Mouse (Mus musculus) hindbrain, postnatal 0 days (tissue): ENCODE data around the gene Aqr. TPM values are rescaled to one million over a fixed set of nuclear protein-coding genes. Genes with fewer than 3 reads are reported as not detected.

Experiments used
- ATAC-seq: fragments of 200-750 bp; cut with Nextera tagmentation; 2 replicates; pipeline ENCODE4 v1.8.0; 2017; ENCODE audit warnings: mild to moderate bottlenecking, moderate TSS enrichment, moderate library complexity
- DNase-seq: peaks from one replicate; pipeline ENCODE4 v3.0.0-alpha.2; 2015; ENCODE audit warnings: low spot score
- H3K27ac ChIP-seq: fragments of 300-500 bp; sonication (generic); 2 replicates; pipeline ENCODE4 v1.5.1; 2014; ENCODE audit warnings: mild to moderate bottlenecking
- H3K27me3 ChIP-seq: fragments of 300-500 bp; sonication (generic); 2 replicates; pipeline ENCODE4 v1.6.1; 2014; ENCODE audit warnings: low read length, mixed read lengths; ENCODE audit not compliant: insufficient read depth
- H3K36me3 ChIP-seq: fragments of 300-500 bp; sonication (generic); 2 replicates; pipeline ENCODE4 v1.6.1; 2014; ENCODE audit warnings: low read length, mixed read lengths; ENCODE audit not compliant: insufficient read depth
- H3K4me1 ChIP-seq: fragments of 300-500 bp; sonication (generic); 2 replicates; pipeline ENCODE4 v1.6.1; 2014; ENCODE audit warnings: antibody characterized with exemption, low read length, mixed read lengths; ENCODE audit not compliant: insufficient read depth
- H3K4me2 ChIP-seq: fragments of 300-500 bp; sonication (generic); 2 replicates; pipeline ENCODE4 v1.6.1; 2014; ENCODE audit warnings: low read depth, mild to moderate bottlenecking, low read length, moderate library complexity, mixed read lengths
- H3K4me3 ChIP-seq: fragments of 300-500 bp; sonication (generic); 2 replicates; pipeline ENCODE4 v1.5.1; 2014; ENCODE audit warnings: low read length
- H3K9ac ChIP-seq: fragments of 300-500 bp; sonication (generic); replicated peaks from 2 replicates; pipeline ENCODE4 v1.6.1; 2014; ENCODE audit warnings: mild to moderate bottlenecking, low read length, moderate library complexity, mixed read lengths
- H3K9me3 ChIP-seq: fragments of 300-500 bp; sonication (generic); 2 replicates; pipeline ENCODE4 v1.6.1; 2016; ENCODE audit warnings: low read length, mixed read lengths
- CTCF ChIP-seq: IDR thresholded peaks from 2 replicates; pipeline ENCODE4 v1.5.1; 2016; ENCODE audit warnings: antibody characterized with exemption, control low read depth, low read depth
- WGBS: fragments of 180-500 bp; shearing (Covaris S2); extraction: QIAGEN DNeasy Blood & Tissue Kit; methylation state at CpG from one replicate; pipeline ENCODE4 v1.1.7; 2014; 5-methylcytosine and 5-hydroxymethylcytosine counted together
- polyA plus RNA-seq: library from polyadenylated mRNA; unstranded; fragments of >200 nt; fragmentation: Nextera tagmentation; extraction: Ambion mirVana; gene quantifications from 2 replicates; pipeline ENCODE4 v1.2.1, GENCODE M21; 2015
- total RNA-seq: library from RNA; depleted of rRNA; stranded (reverse); fragments of >200 nt; gene quantifications from 2 replicates; pipeline ENCODE4 v1.2.3, GENCODE M21; 2014

Gene Aqr
- total and polyA plus RNA-seq, 2 experiments from 2014 or later = 24.3 to 26.3 TPM

- no peaks in the 10 kb centered on the region for H3K9me3 ChIP-seq
- H3K27me3 ChIP-seq = no peaks in the 10 kb centered on the region
- TF ChIP-seq CTCF = no peak
- WGBS = 92% methylated on average over 3 of the region's 3 CpGs
- no peak overlapping the region for H3K4me2 ChIP-seq
- DNase-seq (no peak), ATAC-seq (no peak)
- peaks cover 25% of the 10 kb centered on the region for H3K36me3 ChIP-seq
- H3K4me1 ChIP-seq = no peaks in the 10 kb centered on the region
- no peak overlapping the region for H3K27ac ChIP-seq
- no peak overlapping the region for H3K9ac ChIP-seq
- H3K4me3 ChIP-seq = no peak overlapping the region
Observed at GRCm38 (mm10) chr2:114099816-114100215, 87.0 kb downstream of the Aqr start.

- H3K9me3 ChIP-seq = no peaks in the 10 kb centered on the region
- H3K27ac ChIP-seq = no peak overlapping the region
- no peak for TF ChIP-seq CTCF
- DNase-seq = no peak
- no peaks in the 10 kb centered on the region for H3K4me1 ChIP-seq
- peaks cover 20% of the 10 kb centered on the region for H3K36me3 ChIP-seq
- 99% methylated on average over 5 of the region's 5 CpGs for WGBS
- H3K4me2 ChIP-seq = no peak overlapping the region
- no peak overlapping the region for H3K9ac ChIP-seq
- H3K27me3 ChIP-seq = no peaks in the 10 kb centered on the region
- no peak for ATAC-seq
- no peak overlapping the region for H3K4me3 ChIP-seq
Observed at GRCm38 (mm10) chr2:114099109-114099508, 87.7 kb downstream of the Aqr start.

- H3K9ac ChIP-seq = no peak overlapping the region
- no peaks in the 10 kb centered on the region for H3K9me3 ChIP-seq
- 96% methylated on average over 4 of the region's 4 CpGs for WGBS
- DNase-seq (no peak), ATAC-seq (no peak)
- H3K27me3 ChIP-seq = no peaks in the 10 kb centered on the region
- H3K4me1 ChIP-seq = no peaks in the 10 kb centered on the region
- no peak overlapping the region for H3K4me2 ChIP-seq
- H3K36me3 ChIP-seq = peaks cover 20% of the 10 kb centered on the region
- H3K27ac ChIP-seq = no peak overlapping the region
- no peak for TF ChIP-seq CTCF
- H3K4me3 ChIP-seq = no peak overlapping the region
Observed at GRCm38 (mm10) chr2:114097627-114098026, 89.2 kb downstream of the Aqr start.

GRCm38 (mm10) chr2:114096570-114096969, 90.3 kb downstream of the Aqr start:
- TF ChIP-seq CTCF = no peak
- no peak overlapping the region for H3K27ac ChIP-seq
- H3K4me1 ChIP-seq = no peaks in the 10 kb centered on the region
- no peaks in the 10 kb centered on the region for H3K9me3 ChIP-seq
- 88% methylated on average over 1 of the region's 1 CpGs for WGBS
- no peak overlapping the region for H3K4me3 ChIP-seq
- H3K4me2 ChIP-seq = no peak overlapping the region
- H3K9ac ChIP-seq = no peak overlapping the region
- H3K27me3 ChIP-seq = no peaks in the 10 kb centered on the region
- ATAC-seq (no peak), DNase-seq (no peak)
- H3K36me3 ChIP-seq = peaks cover 18% of the 10 kb centered on the region

- Histone ChIP-seq H3K9ac (no peak overlapping the region), H3K27ac (no peak overlapping the region), H3K36me3 (peaks cover 8% of the 10 kb centered on the region), H3K4me2 (no peak overlapping the region), H3K4me3 (no peak overlapping the region), H3K27me3 (no peaks in the 10 kb centered on the region), H3K9me3 (no peaks in the 10 kb centered on the region), H3K4me1 (no peaks in the 10 kb centered on the region)
- DNase-seq (no peak), ATAC-seq (no peak)
- WGBS = 94% methylated on average over 5 of the region's 5 CpGs
- TF ChIP-seq CTCF = no peak
Observed at GRCm38 (mm10) chr2:114095348-114095747, 91.5 kb downstream of the Aqr start.

GRCm38 (mm10) chr2:114094696-114095095, 92.1 kb downstream of the Aqr start:
- Histone ChIP-seq H3K36me3 (peaks cover under 1% of the 10 kb centered on the region), H3K4me1 (no peaks in the 10 kb centered on the region), H3K4me3 (no peak overlapping the region), H3K27me3 (no peaks in the 10 kb centered on the region), H3K4me2 (no peak overlapping the region), H3K9me3 (no peaks in the 10 kb centered on the region), H3K27ac (no peak overlapping the region), H3K9ac (no peak overlapping the region)
- 100% methylated on average over 1 of the region's 1 CpGs for WGBS
- DNase-seq (no peak), ATAC-seq (no peak)
- no peak for TF ChIP-seq CTCF

GRCm38 (mm10) chr2:114093577-114093976, 93.2 kb downstream of the Aqr start:
- Histone ChIP-seq H3K4me1 (no peaks in the 10 kb centered on the region), H3K36me3 (no peaks in the 10 kb centered on the region), H3K9ac (no peak overlapping the region), H3K4me2 (no peak overlapping the region), H3K27ac (no peak overlapping the region), H3K27me3 (no peaks in the 10 kb centered on the region), H3K9me3 (no peaks in the 10 kb centered on the region), H3K4me3 (no peak overlapping the region)
- peak; percentile 20 for DNase-seq
- ATAC-seq = no peak
- WGBS = 59% methylated on average over 9 of the region's 9 CpGs
- TF ChIP-seq CTCF = no peak
